Mouse (Mus musculus): Measurements from ENCODE around the gene A730061H03Rik. TPM values are rescaled to one million over a fixed set of nuclear protein-coding genes. Genes with fewer than 3 reads are reported as not detected.

Gene A730061H03Rik
- polyA plus RNA-seq, 1 experiment: not detected

GRCm38 (mm10) chr14:55520451-55521361 lies 39.5 kb downstream of the A730061H03Rik start:
- Histone ChIP-seq H3K36me3 (ENCODE audit: control insufficient read depth) (no peaks in the 10 kb centered on the region), H3K4me3 (replicated peaks) (peak overlapping the region; percentile 23)
- TF ChIP-seq GATA1 (IDR thresholded peaks at IDR 0.05; ENCODE audit: low read length) (no peak), TAL1 (IDR thresholded peaks at IDR 0.05; ENCODE audit: low read length) (no peak)

GRCm38 (mm10) chr14:55519604-55520003 lies 40.6 kb downstream of the A730061H03Rik start:
- no peak overlapping the region for H3K4me3 ChIP-seq (replicated peaks)
- H3K36me3 ChIP-seq (ENCODE audit: control insufficient read depth): no peaks in the 10 kb centered on the region
- peaks cover 6% of the 10 kb centered on the region; the same call in 1 of the 2 replicates for H3K9me3 ChIP-seq (ENCODE audit: control insufficient read depth, low read length)
- peaks cover 7% of the 10 kb centered on the region for H3K4me1 ChIP-seq (ENCODE audit: control insufficient read depth)
- no peak for TF ChIP-seq TAL1 (IDR thresholded peaks at IDR 0.05; ENCODE audit: low read length)
- no peak for TF ChIP-seq GATA1 (IDR thresholded peaks at IDR 0.05; ENCODE audit: low read length)
- peaks cover 91% of the 10 kb centered on the region for H3K27me3 ChIP-seq (ENCODE audit: control insufficient read depth)

More at GRCm38 (mm10) chr14:55520451-55521361, 39.5 kb downstream of the A730061H03Rik start:
- Histone ChIP-seq H3K9me3 (ENCODE audit: control insufficient read depth, low read length) (peaks cover 6% of the 10 kb centered on the region; the same call in 1 of the 2 replicates), H3K4me1 (ENCODE audit: control insufficient read depth) (peaks cover 7% of the 10 kb centered on the region), H3K27me3 (ENCODE audit: control insufficient read depth) (peaks cover 96% of the 10 kb centered on the region)

GRCm38 (mm10) chr14:55518897-55519296 lies 41.3 kb downstream of the A730061H03Rik start:
- no peaks in the 10 kb centered on the region for H3K36me3 ChIP-seq (ENCODE audit: control insufficient read depth)
- peaks cover 6% of the 10 kb centered on the region; the same call in 1 of the 2 replicates for H3K9me3 ChIP-seq (ENCODE audit: control insufficient read depth, low read length)
- peaks cover 13% of the 10 kb centered on the region for H3K4me1 ChIP-seq (ENCODE audit: control insufficient read depth)
- peaks cover 84% of the 10 kb centered on the region for H3K27me3 ChIP-seq (ENCODE audit: control insufficient read depth)
- no peak overlapping the region for H3K4me3 ChIP-seq (replicated peaks)
- TF ChIP-seq GATA1 (IDR thresholded peaks at IDR 0.05; ENCODE audit: low read length): no peak
- TF ChIP-seq TAL1 (IDR thresholded peaks at IDR 0.05; ENCODE audit: low read length): no peak

DNA sequence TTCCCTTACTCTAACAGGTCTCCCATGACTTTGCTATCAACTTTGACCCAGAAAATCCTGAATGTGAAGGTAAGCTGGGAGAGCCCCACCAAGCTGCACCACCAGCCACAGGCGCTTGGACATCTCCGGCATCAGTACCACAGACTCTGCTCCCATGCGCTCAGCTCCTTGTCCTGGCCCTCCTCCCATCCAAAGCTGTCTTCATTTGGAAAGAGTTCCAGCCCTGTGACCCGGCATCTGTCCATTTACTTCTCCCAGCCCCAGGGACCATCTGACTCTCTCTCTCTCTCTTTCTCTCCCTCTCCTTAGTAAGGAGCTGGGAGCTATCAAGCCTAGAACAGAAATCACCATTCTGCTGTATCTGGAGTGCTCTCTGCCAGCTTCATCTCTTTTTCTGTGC lies 44.4 kb downstream of the A730061H03Rik start:
- Histone ChIP-seq H3K9me3 (ENCODE audit: control insufficient read depth, low read length) (peaks cover 4% of the 10 kb centered on the region; the same call in 1 of the 2 replicates), H3K36me3 (ENCODE audit: control insufficient read depth) (no peaks in the 10 kb centered on the region), H3K4me1 (ENCODE audit: control insufficient read depth) (peaks cover 19% of the 10 kb centered on the region), H3K27me3 (ENCODE audit: control insufficient read depth) (peaks cover 82% of the 10 kb centered on the region), H3K4me3 (replicated peaks) (no peak overlapping the region)
- TF ChIP-seq TAL1 (IDR thresholded peaks at IDR 0.05; ENCODE audit: low read length): no peak
- no peak for TF ChIP-seq GATA1 (IDR thresholded peaks at IDR 0.05; ENCODE audit: low read length)

GRCm38 (mm10) chr14:55513927-55514326 lies 46.3 kb downstream of the A730061H03Rik start:
- no peak overlapping the region for H3K4me3 ChIP-seq (replicated peaks)
- H3K36me3 ChIP-seq (ENCODE audit: control insufficient read depth): no peaks in the 10 kb centered on the region
- TF ChIP-seq TAL1 (IDR thresholded peaks at IDR 0.05; ENCODE audit: low read length) (no peak), GATA1 (IDR thresholded peaks at IDR 0.05; ENCODE audit: low read length) (no peak)
- peaks cover 14% of the 10 kb centered on the region for H3K4me1 ChIP-seq (ENCODE audit: control insufficient read depth)
- H3K27me3 ChIP-seq (ENCODE audit: control insufficient read depth): peaks cover 72% of the 10 kb centered on the region
- H3K9me3 ChIP-seq (ENCODE audit: control insufficient read depth, low read length): no peaks in the 10 kb centered on the region

- Histone ChIP-seq H3K27me3 (ENCODE audit: control insufficient read depth) (peaks cover 54% of the 10 kb centered on the region), H3K4me1 (ENCODE audit: control insufficient read depth) (peaks cover 14% of the 10 kb centered on the region), H3K9me3 (ENCODE audit: control insufficient read depth, low read length) (no peaks in the 10 kb centered on the region), H3K36me3 (ENCODE audit: control insufficient read depth) (no peaks in the 10 kb centered on the region), H3K4me3 (replicated peaks) (no peak overlapping the region)
- no peak for TF ChIP-seq GATA1 (IDR thresholded peaks at IDR 0.05; ENCODE audit: low read length)
- TF ChIP-seq TAL1 (IDR thresholded peaks at IDR 0.05; ENCODE audit: low read length): no peak
Measured at GRCm38 (mm10) chr14:55511037-55511436, 49.2 kb downstream of the A730061H03Rik start.

DNA sequence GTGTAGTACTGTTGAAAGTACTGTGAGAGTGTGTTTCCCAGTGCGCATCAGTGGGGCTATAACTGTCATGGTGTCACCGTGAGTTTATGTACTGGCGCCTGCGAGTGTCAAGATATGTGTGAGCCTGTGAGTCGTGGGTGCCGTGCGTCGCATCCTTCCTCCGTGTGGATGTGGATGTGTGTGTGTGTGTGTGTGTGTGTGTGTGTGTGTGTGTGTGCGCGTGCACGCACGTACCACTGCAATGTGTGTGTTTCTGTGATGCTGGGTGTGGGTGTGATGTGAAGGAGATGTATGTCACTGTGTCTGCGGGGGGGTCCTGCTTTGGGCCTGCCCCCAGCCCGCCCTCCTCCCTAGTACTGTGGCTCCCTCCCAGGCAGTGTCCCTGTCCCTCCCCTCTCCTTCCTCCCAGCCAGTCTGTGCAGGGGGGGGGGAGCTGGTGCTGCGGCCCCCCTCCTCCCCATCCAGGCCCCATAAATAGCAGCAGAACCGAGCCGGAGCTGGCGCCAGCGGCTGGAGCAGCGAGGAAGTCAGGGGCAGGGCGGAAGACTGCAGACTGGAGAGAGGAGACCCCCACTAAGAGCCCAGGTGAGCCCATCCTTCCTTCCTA lies 50.0 kb downstream of the A730061H03Rik start, which contains the start of gene Cpne6:
TSS of gene Cpne6 (plus strand) at position 321 of the 607 bp plus-strand sequence.
- Histone ChIP-seq H3K36me3 (ENCODE audit: control insufficient read depth) (no peaks in the 10 kb centered on the region), H3K9me3 (ENCODE audit: control insufficient read depth, low read length) (no peaks in the 10 kb centered on the region), H3K4me3 (replicated peaks) (no peak within 1 kb of the TSS), H3K4me1 (ENCODE audit: control insufficient read depth) (peaks cover 14% of the 10 kb centered on the region), H3K27me3 (ENCODE audit: control insufficient read depth) (peaks cover 47% of the 10 kb centered on the region)
- no peak for TF ChIP-seq TAL1 (IDR thresholded peaks at IDR 0.05; ENCODE audit: low read length)

Other genes with a start within 250 kb of the A730061H03Rik start
- 9.0 and 11.6 TPM in 2 replicates for gene Dhrs4, start 81.6 kb downstream of the A730061H03Rik start, polyA plus RNA-seq (2012)
- 0.03 TPM in 1 of 2 replicates, not detected in the other for gene Carmil3, start 69.8 kb downstream of the A730061H03Rik start, polyA plus RNA-seq (2012)
- gene Cpne6, start 50.0 kb downstream of the A730061H03Rik start, polyA plus RNA-seq (2012): not detected in 2 replicates
- 0.01 TPM in 1 of 2 replicates, not detected in the other for gene Nrl, start 35.4 kb downstream of the A730061H03Rik start, polyA plus RNA-seq (2012)
- gene Pck2, start 20.1 kb downstream of the A730061H03Rik start, polyA plus RNA-seq (2012): 6.1 and 9.3 TPM in 2 replicates
- gene Dcaf11, start 400 bp downstream of the A730061H03Rik start, polyA plus RNA-seq (2012): 3.5 and 4.3 TPM in 2 replicates
- not detected in 2 replicates for gene Fitm1, start 15.2 kb upstream of the A730061H03Rik start, polyA plus RNA-seq (2012)
- 3.2 and 4.3 TPM in 2 replicates for gene Psme1, start 17.7 kb upstream of the A730061H03Rik start, polyA plus RNA-seq (2012)
- gene Emc9, start 24.9 kb upstream of the A730061H03Rik start, polyA plus RNA-seq (2012): 3.5 and 3.8 TPM in 2 replicates
- 4.4 and 7.0 TPM in 2 replicates for gene Psme2, start 30.7 kb upstream of the A730061H03Rik start, polyA plus RNA-seq (2012)
- gene Rnf31, start 31.3 kb upstream of the A730061H03Rik start, polyA plus RNA-seq (2012): 0.86 and 1.1 TPM in 2 replicates
- 3.3 and 4.8 TPM in 2 replicates for gene Irf9, start 43.2 kb upstream of the A730061H03Rik start, polyA plus RNA-seq (2012)
- 0.14 and 0.15 TPM in 2 replicates for gene Rec8, start 57.6 kb upstream of the A730061H03Rik start, polyA plus RNA-seq (2012)
- 2.2 and 2.9 TPM in 2 replicates for gene Ipo4, start 75.6 kb upstream of the A730061H03Rik start, polyA plus RNA-seq (2012)
- 0.01 and 0.44 TPM in 2 replicates for gene Gm49378, start 77.5 kb upstream of the A730061H03Rik start, polyA plus RNA-seq (2012)
- gene Tm9sf1, start 83.4 kb upstream of the A730061H03Rik start, polyA plus RNA-seq (2012): 1.1 and 1.7 TPM in 2 replicates
- gene Tssk4, start 89.8 kb upstream of the A730061H03Rik start, polyA plus RNA-seq (2012): 0.05 TPM in 1 of 2 replicates, not detected in the other
- 1.0 and 1.4 TPM in 2 replicates for gene Mdp1, start 100.1 kb upstream of the A730061H03Rik start, polyA plus RNA-seq (2012)
- 1.9 and 2.5 TPM in 2 replicates for gene Gmpr2, start 111.5 kb upstream of the A730061H03Rik start, polyA plus RNA-seq (2012)
- 6.8 and 9.0 TPM in 2 replicates for gene Nedd8, start 111.7 kb upstream of the A730061H03Rik start, polyA plus RNA-seq (2012)
- 3.6 and 4.0 TPM in 2 replicates for gene Tinf2, start 121.4 kb upstream of the A730061H03Rik start, polyA plus RNA-seq (2012)
- gene Tgm1, start 153.5 kb upstream of the A730061H03Rik start, polyA plus RNA-seq (2012): 0.03 and 0.05 TPM in 2 replicates
- gene Rabggta, start 161.9 kb upstream of the A730061H03Rik start, polyA plus RNA-seq (2012): 0.28 and 0.46 TPM in 2 replicates
- gene Dhrs1, start 185.3 kb upstream of the A730061H03Rik start, polyA plus RNA-seq (2012): 0.64 TPM in 1 of 2 replicates, not detected in the other
- 1.1 and 1.5 TPM in 2 replicates for gene Nop9, start 185.3 kb upstream of the A730061H03Rik start, polyA plus RNA-seq (2012)
- gene Cideb, start 198.1 kb upstream of the A730061H03Rik start, polyA plus RNA-seq (2012): 0.08 and 0.22 TPM in 2 replicates
- gene Ltb4r2, start 201.0 kb upstream of the A730061H03Rik start, polyA plus RNA-seq (2012): not detected in 2 replicates
- 0.08 and 0.13 TPM in 2 replicates for gene Ltb4r1, start 205.6 kb upstream of the A730061H03Rik start, polyA plus RNA-seq (2012)
- 0.02 TPM in 1 of 2 replicates, not detected in the other for gene Adcy4, start 223.7 kb upstream of the A730061H03Rik start, polyA plus RNA-seq (2012)
- gene Ripk3, start 228.5 kb upstream of the A730061H03Rik start, polyA plus RNA-seq (2012): 0.47 and 0.58 TPM in 2 replicates

All from erythroblast, embryonic 14.5 days (primary cell).